Mouse (Mus musculus) MEL (cell line): ENCODE measurements at regions not wholly inside any gene's neighbourhood (a gene's known extent, or its start where the extent isn't known, plus 50 kb on each side); places are given as distances from the start of the nearest gene placed in this dataset.

Experiments
- DNase-seq: peaks from one replicate; pipeline ENCODE4 v3.0.0; 2011; ENCODE audit warnings: low read depth, low spot score
- H3K27ac ChIP-seq: 2 replicates; pipeline ENCODE4 v1.5.1; 2012; ENCODE audit warnings: low read depth, mild to moderate bottlenecking, control low read depth, low read length, moderate library complexity; ENCODE audit not compliant: control insufficient read depth
- H3K27me3 ChIP-seq, 2 experiments: fragments of 150-350 bp in 1 of 2; sonication (generic) in 1 of 2; 2 replicates each; pipeline ENCODE4 v1.6.1; 2012; ENCODE audit warnings: low read length in 2 of 2, mild to moderate bottlenecking in 2 of 2, improper control_type of control experiment in 1 of 2, moderate library complexity in 1 of 2; ENCODE audit not compliant: insufficient read depth in 2 of 2, control insufficient read depth in 1 of 2
- H3K36me3 ChIP-seq, 2 experiments: 2 replicates each; pipeline ENCODE4 v1.6.1; 2012 to 2014; ENCODE audit warnings: low read length in 2 of 2, improper control_type of control experiment in 1 of 2, inconsistent platforms in 1 of 2, mild to moderate bottlenecking in 1 of 2; ENCODE audit not compliant: insufficient read depth in 2 of 2, control insufficient read depth in 1 of 2
- H3K4me1 ChIP-seq, 2 experiments: fragments of 150-350 bp in 1 of 2; sonication (generic) in 1 of 2; 2 replicates each; pipeline ENCODE4 v1.6.1; 2012; ENCODE audit warnings: low read length in 2 of 2, improper control_type of control experiment in 1 of 2, mild to moderate bottlenecking in 1 of 2; ENCODE audit not compliant: insufficient read depth in 2 of 2, control insufficient read depth in 1 of 2
- H3K4me3 ChIP-seq, 2 experiments: fragments of 150-350 bp in 1 of 2; sonication (generic) in 1 of 2; 2 replicates each; pipeline ENCODE4 v1.5.1; 2012; ENCODE audit warnings: low read depth in 2 of 2, low read length in 2 of 2, mild to moderate bottlenecking in 2 of 2, moderate library complexity in 2 of 2, control low read depth in 1 of 2, improper control_type of control experiment in 1 of 2; ENCODE audit not compliant: control insufficient read depth in 1 of 2, insufficient read depth in 1 of 2
- H3K79me2 ChIP-seq: 2 replicates; pipeline ENCODE4 v1.6.1; 2012; ENCODE audit warnings: mild to moderate bottlenecking, low read length, moderate library complexity; ENCODE audit not compliant: control insufficient read depth, poor library complexity, insufficient read depth
- H3K9ac ChIP-seq: 2 replicates; pipeline ENCODE4 v1.6.1; 2012; ENCODE audit warnings: low read depth, mild to moderate bottlenecking, control low read depth, low read length, moderate library complexity; ENCODE audit not compliant: control insufficient read depth, poor library complexity, severe bottlenecking
- H3K9me3 ChIP-seq: fragments of 150-350 bp; sonication (generic); replicated peaks from 2 replicates; pipeline ENCODE4 v1.6.1; 2012; ENCODE audit warnings: mild to moderate bottlenecking, low read length, improper control_type of control experiment, moderate library complexity; ENCODE audit not compliant: insufficient read depth
- CHD1 ChIP-seq: IDR thresholded peaks from 2 replicates; pipeline ENCODE4 v1.6.1; 2012; ENCODE audit warnings: low read depth, mild to moderate bottlenecking, inconsistent platforms, low read length, improper control_type of control experiment
- ELF1 ChIP-seq: IDR thresholded peaks from 2 replicates; pipeline ENCODE4 v1.6.1; 2014; ENCODE audit warnings: low read depth, mild to moderate bottlenecking, inconsistent platforms, low read length, improper control_type of control experiment, moderate library complexity
- EP300 ChIP-seq, 2 experiments: IDR thresholded peaks; 2 replicates each; pipeline ENCODE4 v1.6.1; 2011; ENCODE audit warnings: improper control_type of control experiment in 2 of 2, low read length in 2 of 2, low read depth in 1 of 2, mild to moderate bottlenecking in 1 of 2
- ETS1 ChIP-seq: IDR thresholded peaks from 2 replicates; pipeline ENCODE4 v1.6.1; 2012; ENCODE audit warnings: low read depth, mild to moderate bottlenecking, inconsistent platforms, low read length, improper control_type of control experiment, moderate library complexity
- GABPA ChIP-seq: IDR thresholded peaks from 2 replicates; pipeline ENCODE4 v1.6.1; 2012; ENCODE audit warnings: low read depth, mild to moderate bottlenecking, inconsistent platforms, low read length, improper control_type of control experiment, moderate library complexity
- GATA1 ChIP-seq: IDR thresholded peaks from 2 replicates; pipeline ENCODE4 v1.6.1; 2011; ENCODE audit warnings: low read depth, low read length, improper control_type of control experiment
- KAT2A ChIP-seq: conservative IDR thresholded peaks from 2 replicates; pipeline ENCODE4 v1.6.1; 2012; ENCODE audit warnings: low read depth, low read length, improper control_type of control experiment, inconsistent platforms
- MAX ChIP-seq: IDR thresholded peaks from 2 replicates; pipeline ENCODE4 v1.6.1; 2011; ENCODE audit warnings: low read length, improper control_type of control experiment
- MAZ ChIP-seq: IDR thresholded peaks from 2 replicates; pipeline ENCODE4 v1.6.1; 2012; ENCODE audit warnings: low read depth, mild to moderate bottlenecking, inconsistent platforms, low read length, improper control_type of control experiment
- MEF2A ChIP-seq: IDR thresholded peaks from 2 replicates; pipeline ENCODE4 v1.6.1; 2014; ENCODE audit warnings: low read depth, mild to moderate bottlenecking, inconsistent platforms, low read length, improper control_type of control experiment; ENCODE audit not compliant: poor library complexity, insufficient replicate concordance, severe bottlenecking; ENCODE audit errors: extremely low read depth
- MXI1 ChIP-seq: IDR thresholded peaks from 2 replicates; pipeline ENCODE4 v1.6.1; 2011; ENCODE audit warnings: mild to moderate bottlenecking, low read depth, low read length, improper control_type of control experiment
- NRF1 ChIP-seq: IDR thresholded peaks from 2 replicates; pipeline ENCODE4 v1.6.1; 2014; ENCODE audit warnings: low read depth, mild to moderate bottlenecking, inconsistent platforms, low read length, improper control_type of control experiment, moderate library complexity; ENCODE audit not compliant: poor library complexity, insufficient read depth, severe bottlenecking
- POLR2A ChIP-seq, 2 experiments: IDR thresholded peaks; 2 replicates each; pipeline ENCODE4 v1.6.1; 2011 to 2012; ENCODE audit warnings: low read length in 2 of 2, mild to moderate bottlenecking in 2 of 2, control low read depth in 1 of 2, improper control_type of control experiment in 1 of 2, low read depth in 1 of 2, moderate library complexity in 1 of 2; ENCODE audit not compliant: control insufficient read depth in 1 of 2, insufficient read depth in 1 of 2, poor library complexity in 1 of 2
- POLR2AphosphoS2 ChIP-seq: IDR thresholded peaks from 2 replicates; pipeline ENCODE4 v1.6.1; 2011; ENCODE audit warnings: low read length, improper control_type of control experiment
- RAD21 ChIP-seq: IDR thresholded peaks from 2 replicates; pipeline ENCODE4 v1.6.1; 2011; ENCODE audit warnings: mild to moderate bottlenecking, low read depth, low read length, improper control_type of control experiment
- SMC3 ChIP-seq: IDR thresholded peaks from 2 replicates; pipeline ENCODE4 v1.6.1; 2011; ENCODE audit warnings: low read depth, low read length, improper control_type of control experiment
- TAL1 ChIP-seq: IDR thresholded peaks from 2 replicates; pipeline ENCODE4 v1.6.1; 2012; ENCODE audit warnings: mild to moderate bottlenecking, inconsistent platforms, low read length, moderate library complexity, mixed read lengths
- TCF12 ChIP-seq: IDR thresholded peaks from 2 replicates; pipeline ENCODE4 v1.6.1; 2014; ENCODE audit warnings: low read depth, mild to moderate bottlenecking, inconsistent platforms, low read length, improper control_type of control experiment, moderate library complexity
- UBTF ChIP-seq: IDR thresholded peaks from 2 replicates; pipeline ENCODE4 v1.6.1; 2012; ENCODE audit warnings: low read depth, mild to moderate bottlenecking, inconsistent platforms, low read length, improper control_type of control experiment, moderate library complexity, borderline replicate concordance; ENCODE audit not compliant: insufficient read depth
- USF1 ChIP-seq: IDR thresholded peaks from 2 replicates; pipeline ENCODE4 v1.6.1; 2014; ENCODE audit warnings: low read depth, mild to moderate bottlenecking, inconsistent platforms, low read length, improper control_type of control experiment, moderate library complexity
- ZNF384 ChIP-seq: IDR thresholded peaks from 2 replicates; pipeline ENCODE4 v1.6.1; 2012; ENCODE audit warnings: low read depth, mild to moderate bottlenecking, inconsistent platforms, low read length, improper control_type of control experiment

- no peaks in the 10 kb centered on the region for H3K9me3 ChIP-seq
- no peaks in the 10 kb centered on the region for H3K36me3 ChIP-seq
- no peak overlapping the region for H3K27ac ChIP-seq
- no peaks in the 10 kb centered on the region for H3K4me1 ChIP-seq
- no peak overlapping the region for H3K9ac ChIP-seq
- no peaks in the 10 kb centered on the region for H3K79me2 ChIP-seq
- H3K27me3 ChIP-seq: peaks cover 0 to 8% of the 10 kb centered on the region in 2 experiments; a peak in 2 of 4 replicates
- no peak for TF ChIP-seq MEF2A
- TF ChIP-seq RAD21: no peak
- no peak for TF ChIP-seq GATA1
- TF ChIP-seq GABPA: no peak
- no peak for TF ChIP-seq EP300 (IDR thresholded peaks at IDR 0.05; ENCODE audit: low read depth in 1 of 2, low read length in 2 of 2)
- TF ChIP-seq POLR2A (IDR thresholded peaks at IDR 0.05; ENCODE audit: control insufficient read depth in 1 of 2, insufficient read depth in 1 of 2, low read depth in 1 of 2, low read length in 2 of 2, poor library complexity in 1 of 2): no peak
- no peak for TF ChIP-seq TCF12
- TF ChIP-seq MAZ: no peak
- TF ChIP-seq TAL1: no peak
- TF ChIP-seq UBTF: no peak
- TF ChIP-seq KAT2A: no peak
- DNase-seq: no peak
- no peak overlapping the region for H3K4me3 ChIP-seq
Measured at GRCm38 (mm10) chr17:31777751-31778150, 77.9 kb downstream of the Sik1 start.

DNA sequence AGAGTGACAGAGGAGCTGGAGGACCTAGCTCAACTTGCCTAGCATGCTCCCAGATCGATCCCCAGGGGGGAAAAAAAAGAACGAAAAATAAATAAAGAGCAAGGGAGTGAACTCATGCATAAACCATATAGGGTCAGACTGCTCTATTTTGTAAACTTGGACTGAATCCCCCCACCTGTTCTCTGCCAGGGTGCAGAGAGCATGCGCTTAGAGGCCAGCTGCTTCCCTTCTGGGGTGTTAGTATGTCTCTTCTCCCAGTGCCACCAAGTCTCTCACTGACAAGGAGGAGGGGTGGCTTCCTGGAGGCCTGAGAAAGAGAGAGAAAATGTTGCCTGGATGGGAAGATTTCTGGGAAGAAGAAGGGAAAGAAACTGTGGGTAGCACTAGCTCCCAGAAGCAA lies 76.1 kb downstream of the Sik1 start:
- Histone ChIP-seq H3K27me3 (peaks cover 0 to 8% of the 10 kb centered on the region in 2 experiments; a peak in 2 of 4 replicates), H3K4me1 (no peaks in the 10 kb centered on the region), H3K79me2 (no peaks in the 10 kb centered on the region), H3K36me3 (no peaks in the 10 kb centered on the region), H3K27ac (no peak overlapping the region), H3K4me3 (no peak overlapping the region), H3K9me3 (no peaks in the 10 kb centered on the region), H3K9ac (no peak overlapping the region)
- DNase-seq: no peak
- no peak for TF ChIP-seq POLR2AphosphoS2
- TF ChIP-seq MAZ: no peak
- no peak for TF ChIP-seq USF1
- no peak for TF ChIP-seq GABPA
- TF ChIP-seq ELF1: no peak
- no peak for TF ChIP-seq CHD1
- TF ChIP-seq NRF1: no peak
- no peak for TF ChIP-seq MXI1
- TF ChIP-seq ZNF384: no peak
- no peak for TF ChIP-seq SMC3
- no peak for TF ChIP-seq EP300 (IDR thresholded peaks at IDR 0.05; ENCODE audit: low read depth in 1 of 2, low read length in 2 of 2)
- no peak for TF ChIP-seq MAX
- no peak for TF ChIP-seq ETS1
